Mouse (Mus musculus): ENCODE measurements around the gene Pdpk1.

- TF ChIP-seq CTCF (IDR thresholded peaks at IDR 0.05; ENCODE audit: low read depth) (no peak), EP300 (IDR thresholded peaks at IDR 0.05; ENCODE audit: low read depth) (no peak)
These were observed 82.5 kb downstream of the Pdpk1 start for GRCm38 (mm10) chr17:24068271-24068670.

All from liver, postnatal 0 days (tissue).